Mouse (Mus musculus) CH12.LX (cell line): Measurements from ENCODE around the gene Setd3. TPM values are rescaled to one million over a fixed set of nuclear protein-coding genes. Genes with fewer than 3 reads are reported as not detected.

Experiments
- DNase-seq: peaks from one replicate; pipeline ENCODE4 v3.0.0-alpha.2; 2013; ENCODE audit errors: extremely low read depth
- H3K27ac ChIP-seq: 2 replicates; pipeline ENCODE4 v1.5.1; 2012; ENCODE audit warnings: low read depth, mild to moderate bottlenecking, control low read depth, moderate library complexity; ENCODE audit not compliant: insufficient read depth
- H3K27me3 ChIP-seq: replicated peaks from 2 replicates; pipeline ENCODE3; 2012; ENCODE audit warnings: inconsistent platforms
- H3K36me3 ChIP-seq, 2 experiments: replicated peaks in 1 of 2; 2 replicates each; pipeline versions ENCODE3 to v1.6.1; 2012; ENCODE audit warnings: inconsistent platforms in 1 of 2, low read length in 1 of 2, mild to moderate bottlenecking in 1 of 2, mixed read lengths in 1 of 2, moderate library complexity in 1 of 2; ENCODE audit not compliant: control insufficient read depth in 1 of 2, insufficient read depth in 1 of 2
- H3K4me1 ChIP-seq, 2 experiments: 2 replicates each; pipeline ENCODE4 v1.6.1; 2012; ENCODE audit warnings: inconsistent platforms in 1 of 2, moderate library complexity in 1 of 2; ENCODE audit not compliant: insufficient read depth in 2 of 2, control insufficient read depth in 1 of 2
- H3K4me2 ChIP-seq: 2 replicates; pipeline ENCODE4 v1.6.1; 2012; ENCODE audit warnings: low read depth, mild to moderate bottlenecking, control low read depth; ENCODE audit not compliant: poor library complexity, insufficient read depth, severe bottlenecking
- H3K4me3 ChIP-seq, 3 experiments: fragments of 150-350 bp in 1 of 3; sonication (generic) in 1 of 3; replicated peaks in 1 of 3; 2 replicates each; pipeline versions ENCODE3 to v1.5.1; 2011 to 2012; ENCODE audit warnings: low read depth in 2 of 3, low read length in 2 of 3, mild to moderate bottlenecking in 2 of 3, moderate library complexity in 2 of 3, control low read depth in 1 of 3, improper control_type of control experiment in 1 of 3, inconsistent platforms in 1 of 3, mixed read lengths in 1 of 3; ENCODE audit not compliant: poor library complexity in 1 of 3
- H3K79me2 ChIP-seq: replicated peaks from 2 replicates; pipeline ENCODE4 v1.6.1; 2012; ENCODE audit warnings: mild to moderate bottlenecking, moderate library complexity; ENCODE audit not compliant: control insufficient read depth, poor library complexity, insufficient read depth, severe bottlenecking; ENCODE audit errors: extremely low read depth
- H3K9ac ChIP-seq: 2 replicates; pipeline ENCODE4 v1.6.1; 2012; ENCODE audit warnings: low read depth, mild to moderate bottlenecking, control low read depth, moderate library complexity; ENCODE audit not compliant: insufficient read depth
- H3K9me3 ChIP-seq: replicated peaks from 2 replicates; pipeline ENCODE3; 2012; ENCODE audit warnings: low read length, inconsistent platforms, mixed read lengths
- CHD2 ChIP-seq: IDR thresholded peaks from 2 replicates; pipeline ENCODE4 v1.6.1; 2011; ENCODE audit warnings: low read length, improper control_type of control experiment
- EP300 ChIP-seq: IDR thresholded peaks from 2 replicates; pipeline ENCODE4 v1.6.1; 2011; ENCODE audit warnings: low read length, improper control_type of control experiment
- GABPA ChIP-seq: IDR thresholded peaks from 2 replicates; pipeline ENCODE4 v1.6.1; 2012; ENCODE audit warnings: low read depth, low read length, improper control_type of control experiment, inconsistent platforms; ENCODE audit not compliant: insufficient replicate concordance
- MAZ ChIP-seq: IDR thresholded peaks from 2 replicates; pipeline ENCODE4 v1.6.1; 2012; ENCODE audit warnings: low read depth, mild to moderate bottlenecking, inconsistent platforms, low read length, improper control_type of control experiment, moderate library complexity
- MEF2A ChIP-seq: IDR thresholded peaks from 2 replicates; pipeline ENCODE4 v1.6.1; 2014; ENCODE audit warnings: low read depth, mild to moderate bottlenecking, inconsistent platforms, low read length, improper control_type of control experiment, borderline replicate concordance
- MYC ChIP-seq: IDR thresholded peaks from 2 replicates; pipeline ENCODE4 v1.6.1; 2011; ENCODE audit warnings: low read depth, mild to moderate bottlenecking, improper control_type of control experiment, low read length
- PAX5 ChIP-seq: IDR thresholded peaks from 2 replicates; pipeline ENCODE4 v1.6.1; 2012; ENCODE audit warnings: low read length, inconsistent platforms, mixed read lengths
- POLR2A ChIP-seq: IDR thresholded peaks from 2 replicates; pipeline ENCODE4 v1.6.1; 2011; ENCODE audit warnings: low read depth, mild to moderate bottlenecking, improper control_type of control experiment, low read length
- POLR2AphosphoS2 ChIP-seq: IDR thresholded peaks from 2 replicates; pipeline ENCODE4 v1.6.1; 2011; ENCODE audit warnings: low read depth, low read length, improper control_type of control experiment
- SIN3A ChIP-seq: IDR thresholded peaks from 2 replicates; pipeline ENCODE4 v1.6.1; 2012; ENCODE audit warnings: low read length, improper control_type of control experiment, inconsistent platforms
- USF2 ChIP-seq: conservative IDR thresholded peaks from 2 replicates; pipeline ENCODE4 v1.6.1; 2011; ENCODE audit warnings: low read depth, low read length, improper control_type of control experiment
- ZMIZ1 ChIP-seq: IDR thresholded peaks from 2 replicates; pipeline ENCODE4 v1.6.1; 2012; ENCODE audit warnings: low read depth, mild to moderate bottlenecking, inconsistent platforms, low read length, improper control_type of control experiment
- dilution Hi-C: fragments of 300-500 bp; cut with MboI; formaldehyde crosslinking; loops from 2 replicates; pipeline ENCODE4 v1.14.3; 2020; ENCODE audit warnings: low sequenced_read_pairs; ENCODE audit not compliant: extremely low pct_unique_long_range_greater_than_20kb, extremely low pct_ligation_motif_present
- in situ Hi-C: fragments of 300-500 bp; cut with MboI; formaldehyde crosslinking; loops from 3 replicates; pipeline ENCODE4 v1.14.3; 2019; ENCODE audit warnings: low sequenced_read_pairs, low pct_ligation_motif_present, low pct_unique_long_range_greater_than_20kb, mixed read lengths
- polyA plus RNA-seq: library from polyadenylated mRNA; unstranded; fragments of >175 nt; gene quantifications from 2 replicates; pipeline ENCODE4 v1.2.1, GENCODE M21; 2012; ENCODE audit warnings: low read depth; ENCODE audit not compliant: insufficient read length
- total RNA-seq, 2 experiments: library from RNA; depleted of rRNA; stranded (reverse); fragments of 300-350 nt in 1 of 2; fragments of >200 nt in 1 of 2; gene quantifications; 2 replicates each; pipeline ENCODE4 v1.2.3; 2012 to 2014

Gene Setd3
- total and polyA plus RNA-seq, 3 experiments, result 44.3 to 65.9 (median 55.8) TPM

DNA sequence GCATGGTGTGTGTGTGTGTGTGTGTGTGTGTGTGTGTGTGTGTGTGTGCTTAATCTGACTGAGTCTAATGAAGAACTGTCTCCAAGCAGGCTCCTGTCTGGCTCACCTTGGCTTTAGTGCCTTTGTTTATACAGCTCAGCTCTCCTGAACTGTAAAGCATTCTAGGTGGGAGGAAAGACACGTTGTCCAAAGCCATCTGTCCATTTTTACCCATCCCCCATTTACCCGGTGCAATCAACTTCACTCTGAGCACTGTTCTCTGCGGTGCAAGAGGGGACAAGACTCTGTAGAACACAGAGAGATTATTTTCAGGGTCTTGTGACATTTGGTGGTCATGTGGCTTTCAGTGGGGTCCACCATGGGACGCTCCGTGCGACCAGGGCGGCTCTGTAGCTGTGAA lies 117.5 kb downstream of the Setd3 start:
- in situ Hi-C loops (no loop called here), dilution Hi-C loops (no loop called here)
- TF ChIP-seq POLR2A (no peak), MEF2A (no peak), ZMIZ1 (no peak), MYC (no peak), SIN3A (no peak), GABPA (no peak), USF2 (no peak), EP300 (no peak), CHD2 (no peak), POLR2AphosphoS2 (no peak), PAX5 (no peak), MAZ (no peak)
- DNase-seq, result no peak
- Histone ChIP-seq H3K9me3 (peaks cover 76% of the 10 kb centered on the region), H3K4me1 (no peaks in the 10 kb centered on the region), H3K9ac (no peak overlapping the region), H3K27me3 (no peaks in the 10 kb centered on the region), H3K36me3 (no peaks in the 10 kb centered on the region), H3K4me3 (no peak overlapping the region), H3K79me2 (no peaks in the 10 kb centered on the region), H3K4me2 (no peak overlapping the region), H3K27ac (no peak overlapping the region)

Other genes with a start within 250 kb of the Setd3 start
- gene Bcl11b, start 175.7 kb downstream of the Setd3 start, total RNA-seq (2012; rRNA removed), result not detected in 2 replicates
- gene Bcl11b, start 175.7 kb downstream of the Setd3 start, total RNA-seq (2014; rRNA removed), result not detected in 2 replicates
- not detected in 2 replicates for gene Bcl11b, start 175.7 kb downstream of the Setd3 start, polyA plus RNA-seq
- gene Ccnk, start 265 bp upstream of the Setd3 start, total RNA-seq (2012; rRNA removed), result 8.3 and 10.1 TPM in 2 replicates
- 5.2 and 9.2 TPM in 2 replicates for gene Ccnk, start 265 bp upstream of the Setd3 start, total RNA-seq (2014; rRNA removed)
- 51.1 and 66.8 TPM in 2 replicates for gene Ccnk, start 265 bp upstream of the Setd3 start, polyA plus RNA-seq
- gene Ccdc85c, start 96.1 kb upstream of the Setd3 start, total RNA-seq (2012; rRNA removed), result 14.0 and 14.6 TPM in 2 replicates
- 14.6 and 15.2 TPM in 2 replicates for gene Ccdc85c, start 96.1 kb upstream of the Setd3 start, total RNA-seq (2014; rRNA removed)
- 25.1 and 32.4 TPM in 2 replicates for gene Ccdc85c, start 96.1 kb upstream of the Setd3 start, polyA plus RNA-seq
- gene Hhipl1, start 127.0 kb upstream of the Setd3 start, total RNA-seq (2012; rRNA removed), result not detected in 2 replicates
- gene Hhipl1, start 127.0 kb upstream of the Setd3 start, total RNA-seq (2014; rRNA removed), result not detected in 2 replicates
- not detected in 2 replicates for gene Hhipl1, start 127.0 kb upstream of the Setd3 start, polyA plus RNA-seq
- not detected in 2 replicates for gene Cyp46a1, start 155.1 kb upstream of the Setd3 start, total RNA-seq (2012; rRNA removed)
- not detected in 2 replicates for gene Cyp46a1, start 155.1 kb upstream of the Setd3 start, total RNA-seq (2014; rRNA removed)
- gene Cyp46a1, start 155.1 kb upstream of the Setd3 start, polyA plus RNA-seq, result not detected in 2 replicates
- not detected in 2 replicates for gene Eml1, start 191.6 kb upstream of the Setd3 start, total RNA-seq (2012; rRNA removed)
- not detected in 2 replicates for gene Eml1, start 191.6 kb upstream of the Setd3 start, total RNA-seq (2014; rRNA removed)
- gene Eml1, start 191.6 kb upstream of the Setd3 start, polyA plus RNA-seq, result not detected in 2 replicates